Mouse (Mus musculus) heart, adult 18-20 months (tissue): ENCODE data around the gene Btbd2. TPM values are rescaled to one million over a fixed set of nuclear protein-coding genes. Genes with fewer than 3 reads are reported as not detected.

ENCODE experiments used
- DNase-seq, 2 experiments: peaks; one replicate each; pipeline ENCODE4 v3.0.0; 2021 to 2022; ENCODE audit warnings: mixed read lengths in 1 of 2
- total RNA-seq, 2 experiments: library from RNA; stranded (reverse); gene quantifications; 2 replicates each; pipeline ENCODE4 v1.2.3; 2021

The Btbd2 gene
- total RNA-seq, 2 experiments from 2014 or later: 43.2 to 46.1 TPM

GRCm38 (mm10) chr10:80670531-80670930 lies 13.7 kb upstream of the Btbd2 start:
- no peak for DNase-seq

- peak; percentile 85 to 86 for DNase-seq
Observed at GRCm38 (mm10) chr10:80669737-80670485, 13.0 kb upstream of the Btbd2 start.

- no peak for DNase-seq
Observed at GRCm38 (mm10) chr10:80669018-80669417, 12.1 kb upstream of the Btbd2 start.

GRCm38 (mm10) chr10:80668614-80669013 lies 11.7 kb upstream of the Btbd2 start:
- peak in 1 of 2 experiments; percentile 74 for DNase-seq

- DNase-seq: no peak
Observed at GRCm38 (mm10) chr10:80666837-80667412, 10.1 kb upstream of the Btbd2 start.

GRCm38 (mm10) chr10:80665981-80666733 lies 9.3 kb upstream of the Btbd2 start:
- DNase-seq: no peak

- DNase-seq: peak in 1 of 2 experiments; percentile 55
Observed at GRCm38 (mm10) chr10:80665459-80665858, 8.6 kb upstream of the Btbd2 start.

GRCm38 (mm10) chr10:80665016-80665380 lies 8.1 kb upstream of the Btbd2 start:
- DNase-seq: peak; percentile 92 to 93

- DNase-seq: peak; percentile 93 to 96
Observed at GRCm38 (mm10) chr10:80664197-80665015, 7.5 kb upstream of the Btbd2 start.

GRCm38 (mm10) chr10:80663485-80664196 lies 6.8 kb upstream of the Btbd2 start:
- peak; percentile 53 to 64 for DNase-seq

- DNase-seq: peak in 1 of 2 experiments; percentile 72
Observed at GRCm38 (mm10) chr10:80661149-80661548, 4.3 kb upstream of the Btbd2 start.

GRCm38 (mm10) chr10:80659213-80659612 lies 2.3 kb upstream of the Btbd2 start:
- peak; percentile 72 to 93 for DNase-seq

GRCm38 (mm10) chr10:80658841-80659202 lies 2.0 kb upstream of the Btbd2 start:
- no peak for DNase-seq

GRCm38 (mm10) chr10:80658194-80658840 lies 1.4 kb upstream of the Btbd2 start:
- no peak for DNase-seq

- DNase-seq: peak; percentile 98
Observed at GRCm38 (mm10) chr10:80656130-80656862, 575 bp downstream of the Btbd2 start.

- no peak for DNase-seq
Observed at GRCm38 (mm10) chr10:80655406-80656129, 1.3 kb downstream of the Btbd2 start.

- no peak for DNase-seq
Observed at GRCm38 (mm10) chr10:80654866-80655265, 2.0 kb downstream of the Btbd2 start.

- DNase-seq: no peak
Observed at GRCm38 (mm10) chr10:80653156-80653720, 3.6 kb downstream of the Btbd2 start.

GRCm38 (mm10) chr10:80650392-80650791 lies 6.5 kb downstream of the Btbd2 start:
- DNase-seq: no peak
